Comparison of ENCODE assay signal across 10 mouse cellular contexts in the genomic region with DNA sequence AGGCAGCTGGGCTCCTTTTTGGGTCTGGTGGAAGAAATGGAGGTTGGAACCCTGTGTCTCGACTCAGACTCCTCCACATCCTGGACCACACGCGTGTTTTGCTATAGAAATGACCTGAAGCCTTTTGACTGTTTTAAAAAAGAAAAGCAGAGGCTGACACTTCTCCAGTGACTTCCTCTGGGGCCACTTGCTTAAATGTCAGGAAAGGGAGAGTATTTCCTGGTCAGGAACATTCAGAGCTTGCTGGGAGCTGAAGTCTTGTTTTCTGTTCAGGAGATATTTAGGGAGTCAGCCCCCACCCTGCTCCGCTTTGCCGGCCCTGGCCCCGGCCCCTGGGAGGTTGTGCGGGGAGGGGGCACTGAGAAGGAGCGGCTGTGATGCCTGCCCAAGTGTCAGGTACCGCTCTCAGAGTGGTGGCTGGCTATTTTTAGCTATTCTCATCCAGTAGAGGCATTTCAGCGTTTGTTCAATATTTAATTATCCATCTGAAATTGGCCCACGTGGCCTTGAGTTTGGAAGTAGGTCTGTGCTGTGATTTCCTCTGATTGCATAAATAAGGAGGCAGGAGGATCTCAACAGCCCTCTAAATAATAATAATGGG.
DNase-seq lines count a peak whose midpoint lies in the region; ATAC-seq and TF ChIP-seq lines count a peak whose summit lies in the region.
"Had no signal": no experiment of that assay in that cellular context is flagged by ENCODE, and none has a peak within 500 bp of the region (broad histone marks: within the 10 kb centered on the region; RNA-seq: fewer than 3 reads in every experiment).

No protein-coding gene starts in this region.

- H3K9me3 ChIP-seq in midbrain, embryonic 10.5 days (replicated peaks), result no peaks in the 10 kb centered on the region
- H3K9me3 ChIP-seq in midbrain, embryonic 11.5 days (ENCODE audit: control insufficient read depth, low read length), result no peaks in the 10 kb centered on the region

- peaks cover 16% of the 10 kb centered on the region for H3K36me3 ChIP-seq in midbrain, embryonic 10.5 days
- H3K36me3 ChIP-seq in midbrain, embryonic 11.5 days (ENCODE audit: control insufficient read depth, insufficient read depth, low read length), result no peaks in the 10 kb centered on the region
- H3K36me3 ChIP-seq in small intestine, adult 2 months (ENCODE audit: control insufficient read depth, insufficient read depth, low read length), result no peaks in the 10 kb centered on the region

- DNase-seq in gastrocnemius, postnatal 25 days, result peak; percentile 39
- no peak for DNase-seq in gastrocnemius, postnatal 14 days
- no peak for DNase-seq in midbrain, embryonic 10.5 days (ENCODE audit: low spot score)
- DNase-seq in midbrain, embryonic 11.5 days (ENCODE audit: low spot score, missing footprints), result no peak
- peak; percentile 32 to 38 for DNase-seq in heart, postnatal 36 days
- DNase-seq in testis, postnatal 14 days (ENCODE audit: low spot score), result no peak
- no peak for DNase-seq in adrenal gland, adult 18-20 months (ENCODE audit: low spot score in 2 of 2)
- DNase-seq: left cerebral cortex, postnatal 4 days had no signal

- no peak overlapping the region for H3K9ac ChIP-seq in midbrain, embryonic 11.5 days (ENCODE audit: low read length)

- H3K27ac ChIP-seq in midbrain, embryonic 10.5 days (replicated peaks), result peak overlapping the region; percentile 13; the same call in 1 of the 2 replicates
- no peak overlapping the region for H3K27ac ChIP-seq in midbrain, embryonic 11.5 days (ENCODE audit: low read depth, low read length)
- peak overlapping the region; percentile 28; the same call in 1 of the 2 replicates for H3K27ac ChIP-seq in small intestine, adult 2 months (ENCODE audit: insufficient read depth, low read depth, low read length)

- no peaks in the 10 kb centered on the region for H3K27me3 ChIP-seq in midbrain, embryonic 10.5 days (ENCODE audit: low read depth, poor library complexity, severe bottlenecking)
- H3K27me3 ChIP-seq in midbrain, embryonic 11.5 days (ENCODE audit: control insufficient read depth, insufficient read depth, low read length), result no peaks in the 10 kb centered on the region
- H3K27me3 ChIP-seq in small intestine, adult 2 months (ENCODE audit: control insufficient read depth, insufficient read depth, low read length), result no peaks in the 10 kb centered on the region; the same call in 1 of the 2 replicates

- intact Hi-C loops in gastrocnemius, postnatal 14 days (cut with DNase I; ENCODE audit: low total_unique reads), result no loop called here
- intact Hi-C loops in heart, postnatal 36 days (cut with DNase I), result loop anchor here (5.0 to 10.0 kb wide), 2 partner anchors 80 to 183 kb away; no protein-coding TSS in a partner anchor

- WGBS in midbrain, embryonic 10.5 days, result 68% methylated on average over 11 of the region's 11 CpGs
- WGBS in midbrain, embryonic 11.5 days, result 75% methylated on average over 11 of the region's 11 CpGs
- 78% methylated on average over 11 of the region's 11 CpGs for WGBS in small intestine, adult 2 months

- H3K4me2 ChIP-seq in midbrain, embryonic 11.5 days, result no peak overlapping the region

- no peak for TF ChIP-seq POLR2A in small intestine, adult 2 months (IDR thresholded peaks at IDR 0.05; ENCODE audit: low read depth, low read length)

- no peak for ATAC-seq in midbrain, embryonic 11.5 days (ENCODE audit: low FRiP score)
- ATAC-seq: activated CD4-positive, CD25-positive, alpha-beta regulatory T cell, adult 4 months had no signal

- no peak overlapping the region for H3K4me3 ChIP-seq in midbrain, embryonic 10.5 days
- H3K4me3 ChIP-seq in midbrain, embryonic 11.5 days (ENCODE audit: low read depth, low read length), result no peak overlapping the region
- no peak overlapping the region for H3K4me3 ChIP-seq in small intestine, adult 2 months (ENCODE audit: low read depth, low read length)

- peaks cover 62% of the 10 kb centered on the region for H3K4me1 ChIP-seq in midbrain, embryonic 10.5 days
- peaks cover 27% of the 10 kb centered on the region for H3K4me1 ChIP-seq in midbrain, embryonic 11.5 days (ENCODE audit: control insufficient read depth, insufficient read depth, low read length)
- H3K4me1 ChIP-seq in small intestine, adult 2 months (ENCODE audit: control insufficient read depth, insufficient read depth, insufficient read length, low read length), result peaks cover 2% of the 10 kb centered on the region; the same call in 1 of the 2 replicates

- TF ChIP-seq CTCF in small intestine, adult 2 months (IDR thresholded peaks at IDR 0.05; ENCODE audit: extremely low read depth, insufficient read length, insufficient replicate concordance, low read depth, low read length), result no peak

Comparison
In these comparisons a context has a peak if more than half of its experiments do, and no peak if none do; other contexts are left out.
1. DNase-seq: peak in gastrocnemius, postnatal 25 days (single experiment) and heart, postnatal 36 days (2 of 2); none in gastrocnemius, postnatal 14 days (single experiment), midbrain, embryonic 10.5 days (single experiment), midbrain, embryonic 11.5 days (single experiment), testis, postnatal 14 days (single experiment) and adrenal gland, adult 18-20 months (0 of 2).